Mouse (Mus musculus) hindbrain, embryonic 12.5 days (tissue): Measurements from ENCODE around the gene Espn. TPM values are rescaled to one million over a fixed set of nuclear protein-coding genes. Genes with fewer than 3 reads are reported as not detected.

Experiments used
- ATAC-seq: fragments of 200-750 bp; cut with Nextera tagmentation; 2 replicates; pipeline ENCODE4 v1.8.0; 2017; ENCODE audit warnings: moderate TSS enrichment; ENCODE audit not compliant: low FRiP score
- H3K27ac ChIP-seq: fragments of 300-500 bp; sonication (generic); 2 replicates; pipeline ENCODE4 v1.5.1; 2016; ENCODE audit warnings: mild to moderate bottlenecking
- H3K27me3 ChIP-seq: fragments of 300-500 bp; sonication (generic); 2 replicates; pipeline ENCODE4 v1.6.1; 2016; ENCODE audit warnings: mild to moderate bottlenecking
- H3K36me3 ChIP-seq: fragments of 300-500 bp; sonication (generic); 2 replicates; pipeline ENCODE4 v1.6.1; 2016; ENCODE audit warnings: mild to moderate bottlenecking
- H3K4me1 ChIP-seq: fragments of 300-500 bp; sonication (generic); 2 replicates; pipeline ENCODE4 v1.6.1; 2016
- H3K4me2 ChIP-seq: fragments of 300-500 bp; sonication (generic); replicated peaks from 2 replicates; pipeline ENCODE4 v1.6.1; 2016; ENCODE audit warnings: mild to moderate bottlenecking
- H3K4me3 ChIP-seq: fragments of 300-500 bp; sonication (generic); 2 replicates; pipeline ENCODE4 v1.5.1; 2016; ENCODE audit warnings: mild to moderate bottlenecking
- H3K9ac ChIP-seq: fragments of 300-500 bp; sonication (generic); 2 replicates; pipeline ENCODE4 v1.6.1; 2016; ENCODE audit warnings: mild to moderate bottlenecking, moderate library complexity
- H3K9me3 ChIP-seq: fragments of 300-500 bp; sonication (generic); replicated peaks from 2 replicates; pipeline ENCODE4 v1.6.1; 2016; ENCODE audit warnings: mild to moderate bottlenecking
- WGBS: fragments of 180-500 bp; shearing (Covaris S2); methylation state at CpG from one replicate; pipeline ENCODE4 v1.1.7; 2016; 5-methylcytosine and 5-hydroxymethylcytosine counted together
- polyA plus RNA-seq: library from polyadenylated mRNA; unstranded; fragments of >200 nt; fragmentation: Nextera tagmentation; extraction: Ambion mirVana; gene quantifications from 2 replicates; pipeline ENCODE4 v1.2.1, GENCODE M21; 2016

Espn gene
- polyA plus RNA-seq, 1 experiment from 2014 or later = 2.3 TPM

- H3K9ac ChIP-seq = no peak overlapping the region
- H3K4me2 ChIP-seq = no peak overlapping the region
- H3K27ac ChIP-seq = no peak overlapping the region
- no peaks in the 10 kb centered on the region for H3K9me3 ChIP-seq
- no peak overlapping the region for H3K4me3 ChIP-seq
- no peaks in the 10 kb centered on the region for H3K27me3 ChIP-seq
- WGBS = 87% methylated on average over 9 of the region's 9 CpGs
- no peaks in the 10 kb centered on the region for H3K36me3 ChIP-seq
- no peak for ATAC-seq
- H3K4me1 ChIP-seq = peaks cover 34% of the 10 kb centered on the region
Measured at GRCm38 (mm10) chr4:152187142-152187541, 35.0 kb upstream of the Espn start.

- peak overlapping the region; percentile 10; the same call in 1 of the 2 replicates for H3K4me3 ChIP-seq
- H3K4me1 ChIP-seq = peaks cover 34% of the 10 kb centered on the region
- H3K27me3 ChIP-seq = no peaks in the 10 kb centered on the region
- WGBS = 42% methylated on average over 14 of the region's 14 CpGs
- H3K36me3 ChIP-seq = no peaks in the 10 kb centered on the region
- H3K9me3 ChIP-seq = no peaks in the 10 kb centered on the region
- ATAC-seq = 0 out of 2 replicates have a peak, but pooled peaks have one; percentile 29
- H3K4me2 ChIP-seq = peak overlapping the region; percentile 45
- H3K9ac ChIP-seq = peak overlapping the region; percentile 48; the same call in 1 of the 2 replicates
- peak overlapping the region; percentile 76 for H3K27ac ChIP-seq
Measured at GRCm38 (mm10) chr4:152186205-152187082, 34.3 kb upstream of the Espn start.

- WGBS = 3% methylated on average over 19 of the region's 19 CpGs
- peak overlapping the region; percentile 10; the same call in 1 of the 2 replicates for H3K4me3 ChIP-seq
Measured at GRCm38 (mm10) chr4:152185510-152186204, 33.5 kb upstream of the Espn start.

GRCm38 (mm10) chr4:152185137-152185509, 33.0 kb upstream of the Espn start:
- Histone ChIP-seq H3K4me1 (peaks cover 28% of the 10 kb centered on the region), H3K27ac (peak overlapping the region; percentile 76), H3K9ac (peak overlapping the region; percentile 48), H3K9me3 (no peaks in the 10 kb centered on the region), H3K4me3 (0 out of 2 replicates have a peak overlapping the region, but pooled peaks have one; percentile 10), H3K27me3 (0 out of 2 replicates have a peak, but pooled peaks cover 1% of the 10 kb centered on the region), H3K4me2 (peak overlapping the region; percentile 45), H3K36me3 (no peaks in the 10 kb centered on the region)
- 3% methylated on average over 3 of the region's 3 CpGs for WGBS
- ATAC-seq = peak; percentile 35

More at GRCm38 (mm10) chr4:152185510-152186204, 33.5 kb upstream of the Espn start:
- peak overlapping the region; percentile 48 for H3K9ac ChIP-seq
- peak overlapping the region; percentile 45 for H3K4me2 ChIP-seq
- peaks cover 29% of the 10 kb centered on the region for H3K4me1 ChIP-seq
- H3K36me3 ChIP-seq = no peaks in the 10 kb centered on the region
- H3K27me3 ChIP-seq = no peaks in the 10 kb centered on the region
- ATAC-seq = peak; percentile 55
- peak overlapping the region; percentile 76 for H3K27ac ChIP-seq
- no peaks in the 10 kb centered on the region for H3K9me3 ChIP-seq

- Histone ChIP-seq H3K9ac (no peak overlapping the region), H3K36me3 (no peaks in the 10 kb centered on the region), H3K4me2 (no peak overlapping the region), H3K4me3 (no peak overlapping the region), H3K27ac (no peak overlapping the region), H3K27me3 (0 out of 2 replicates have a peak, but pooled peaks cover 6% of the 10 kb centered on the region), H3K9me3 (no peaks in the 10 kb centered on the region), H3K4me1 (peaks cover 34% of the 10 kb centered on the region)
- 65% methylated on average over 7 of the region's 7 CpGs for WGBS
- no peak for ATAC-seq
Measured at GRCm38 (mm10) chr4:152184353-152185035, 32.3 kb upstream of the Espn start.

GRCm38 (mm10) chr4:152182205-152182604, 30.0 kb upstream of the Espn start:
- peaks cover 14% of the 10 kb centered on the region for H3K27me3 ChIP-seq
- no peak overlapping the region for H3K4me3 ChIP-seq
- no peak for ATAC-seq
- H3K9me3 ChIP-seq = no peaks in the 10 kb centered on the region
- peaks cover 50% of the 10 kb centered on the region for H3K4me1 ChIP-seq
- H3K4me2 ChIP-seq = no peak overlapping the region
- H3K9ac ChIP-seq = no peak overlapping the region
- H3K27ac ChIP-seq = no peak overlapping the region
- H3K36me3 ChIP-seq = no peaks in the 10 kb centered on the region
- 89% methylated on average over 10 of the region's 10 CpGs for WGBS

- Histone ChIP-seq H3K36me3 (no peaks in the 10 kb centered on the region), H3K4me3 (no peak overlapping the region), H3K9me3 (no peaks in the 10 kb centered on the region), H3K9ac (no peak overlapping the region), H3K4me2 (peak overlapping the region; percentile 95), H3K27ac (no peak overlapping the region), H3K4me1 (peaks cover 31% of the 10 kb centered on the region), H3K27me3 (peaks cover 31% of the 10 kb centered on the region)
- no peak for ATAC-seq
- 90% methylated on average over 16 of the region's 16 CpGs for WGBS
Measured at GRCm38 (mm10) chr4:152179946-152180660, 27.9 kb upstream of the Espn start.

- H3K27ac ChIP-seq = peak overlapping the region; percentile 76
- H3K9ac ChIP-seq = peak overlapping the region; percentile 80
- peak overlapping the region; percentile 73 for H3K4me3 ChIP-seq
- peak overlapping the region; percentile 95 for H3K4me2 ChIP-seq
- peaks cover 27% of the 10 kb centered on the region for H3K4me1 ChIP-seq
- peaks cover 40% of the 10 kb centered on the region for H3K27me3 ChIP-seq
- H3K36me3 ChIP-seq = no peaks in the 10 kb centered on the region
- ATAC-seq = no peak
- WGBS = 24% methylated on average over 16 of the region's 16 CpGs
- no peaks in the 10 kb centered on the region for H3K9me3 ChIP-seq
Measured at GRCm38 (mm10) chr4:152178916-152179705, 26.9 kb upstream of the Espn start.

GRCm38 (mm10) chr4:152178344-152178864, 26.2 kb upstream of the Espn start:
- Histone ChIP-seq H3K9me3 (no peaks in the 10 kb centered on the region), H3K27ac (peak overlapping the region; percentile 76), H3K4me3 (peak overlapping the region; percentile 73), H3K9ac (peak overlapping the region; percentile 80), H3K4me1 (peaks cover 27% of the 10 kb centered on the region), H3K36me3 (no peaks in the 10 kb centered on the region), H3K4me2 (peak overlapping the region; percentile 95), H3K27me3 (peaks cover 48% of the 10 kb centered on the region)
- ATAC-seq = peak; percentile 77
- WGBS = 2% methylated on average over 35 of the region's 35 CpGs

GRCm38 (mm10) chr4:152177537-152178343, 25.6 kb upstream of the Espn start, which contains the start of gene Acot7:
Gene Acot7 (plus strand): TSS chr4:152178134.
- peak within 1 kb of the TSS; percentile 83 for H3K9ac ChIP-seq
- peak within 1 kb of the TSS; percentile 95 for H3K4me2 ChIP-seq
- peaks cover 50% of the 10 kb centered on the region for H3K27me3 ChIP-seq
- H3K4me3 ChIP-seq = peak within 1 kb of the TSS; percentile 73
- H3K9me3 ChIP-seq = no peaks in the 10 kb centered on the region
- ATAC-seq = peak; percentile 96
- H3K27ac ChIP-seq = peak within 1 kb of the TSS; percentile 78
- H3K36me3 ChIP-seq = no peaks in the 10 kb centered on the region
- under 1% methylated on average over 98 of the region's 108 CpGs for WGBS
- H3K4me1 ChIP-seq = peaks cover 27% of the 10 kb centered on the region
